Mouse (Mus musculus) G1E (cell line): ENCODE data around the gene Ercc8.

ENCODE experiments used
- CTCF ChIP-seq: IDR thresholded peaks from 2 replicates; pipeline ENCODE4 v1.5.1; 2012; ENCODE audit warnings: low read depth, low read length, inconsistent platforms, mixed read lengths
- GATA1 ChIP-seq: IDR thresholded peaks from 2 replicates; pipeline ENCODE4 v1.6.1; 2012; ENCODE audit warnings: borderline replicate concordance, low read length, inconsistent platforms, mixed read lengths
- POLR2AphosphoS5 ChIP-seq: IDR thresholded peaks from 2 replicates; pipeline ENCODE4 v1.6.1; 2012; ENCODE audit warnings: low read depth, low read length, inconsistent platforms; ENCODE audit not compliant: insufficient replicate concordance
- TAL1 ChIP-seq: conservative IDR thresholded peaks from 2 replicates; pipeline ENCODE4 v1.6.1; 2012; ENCODE audit warnings: low read depth, low read length, inconsistent platforms, mixed read lengths

DNA sequence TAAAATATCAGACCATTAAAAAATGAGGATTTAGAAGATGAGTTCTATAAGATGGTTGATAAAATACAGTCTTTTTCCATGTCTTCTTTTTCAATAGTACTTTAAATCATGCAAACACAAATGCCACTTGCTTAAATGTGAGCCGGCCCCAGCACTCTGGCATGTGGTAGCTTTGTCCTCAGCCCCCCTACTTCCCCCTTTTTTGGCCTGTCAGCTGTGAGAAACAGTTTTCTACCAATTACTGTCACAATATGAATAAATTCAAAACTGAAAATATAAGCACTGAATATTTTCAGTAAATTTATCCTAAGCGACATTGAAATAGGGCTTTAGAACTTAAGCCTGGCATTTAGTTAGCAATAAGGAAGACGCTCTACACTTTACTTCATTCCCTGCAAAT is 44.3 kb upstream of the Ercc8 start:
- TF ChIP-seq GATA1, result no peak
- TF ChIP-seq POLR2AphosphoS5, result no peak
- TF ChIP-seq CTCF, result no peak
- TF ChIP-seq TAL1, result no peak
